Mouse (Mus musculus): ENCODE measurements at regions not wholly inside any gene's neighbourhood (a gene's known extent, or its start where the extent isn't known, plus 50 kb on each side); places are given as distances from the start of the nearest gene placed in this dataset.
A peak's percentile ranks its signal among the peaks of the same experiment; 100 is the strongest.

GRCm38 (mm10) chr6:117237096-117237495 lies 68.8 kb downstream of the Cxcl12 start:
- DNase-seq (ENCODE audit: low spot score in 2 of 2), result no peak

- DNase-seq (ENCODE audit: low spot score in 2 of 2), result no peak
Measured at GRCm38 (mm10) chr6:117241206-117241605, 72.9 kb downstream of the Cxcl12 start.

GRCm38 (mm10) chr6:117245398-117245797 lies 77.1 kb downstream of the Cxcl12 start:
- no peak for DNase-seq (ENCODE audit: low spot score in 2 of 2)

- no peak for DNase-seq (ENCODE audit: low spot score in 2 of 2)
Measured at GRCm38 (mm10) chr6:117245849-117246248, 77.5 kb downstream of the Cxcl12 start.

GRCm38 (mm10) chr6:117249230-117249921 lies 81.0 kb downstream of the Cxcl12 start:
- DNase-seq (ENCODE audit: low spot score in 2 of 2), result no peak

GRCm38 (mm10) chr6:117250051-117250450 lies 81.7 kb downstream of the Cxcl12 start:
- DNase-seq (ENCODE audit: low spot score in 2 of 2), result no peak

- no peak for DNase-seq (ENCODE audit: low spot score in 2 of 2)
Measured at GRCm38 (mm10) chr6:117251383-117251925, 83.1 kb downstream of the Cxcl12 start.

- DNase-seq (ENCODE audit: low spot score in 2 of 2), result no peak
Measured at GRCm38 (mm10) chr6:117252361-117252760, 84.0 kb downstream of the Cxcl12 start.

GRCm38 (mm10) chr6:117253036-117253435 lies 84.7 kb downstream of the Cxcl12 start:
- DNase-seq (ENCODE audit: low spot score in 2 of 2), result no peak

- no peak for DNase-seq (ENCODE audit: low spot score in 2 of 2)
Measured at GRCm38 (mm10) chr6:117253586-117254330, 85.4 kb downstream of the Cxcl12 start.

GRCm38 (mm10) chr6:117254620-117255228 lies 86.4 kb downstream of the Cxcl12 start:
- DNase-seq (ENCODE audit: low spot score in 2 of 2), result peak; percentile 63 to 69

- DNase-seq (ENCODE audit: low spot score in 2 of 2), result no peak
Measured at GRCm38 (mm10) chr6:117255399-117256098, 87.2 kb downstream of the Cxcl12 start.

- DNase-seq (ENCODE audit: low spot score in 2 of 2), result no peak
Measured at GRCm38 (mm10) chr6:117256099-117256471, 87.8 kb downstream of the Cxcl12 start.

- no peak for DNase-seq (ENCODE audit: low spot score in 2 of 2)
Measured at GRCm38 (mm10) chr6:117257591-117257990, 89.3 kb downstream of the Cxcl12 start.

- no peak for DNase-seq (ENCODE audit: low spot score in 2 of 2)
Measured at GRCm38 (mm10) chr6:117267906-117268305, 99.6 kb downstream of the Cxcl12 start.

- DNase-seq (ENCODE audit: low spot score in 2 of 2), result no peak
Measured at GRCm38 (mm10) chr6:117268376-117268775, 100.0 kb downstream of the Cxcl12 start.

- DNase-seq (ENCODE audit: low spot score in 2 of 2), result no peak
Measured at GRCm38 (mm10) chr6:117270261-117270660, 101.9 kb downstream of the Cxcl12 start.

- DNase-seq (ENCODE audit: low spot score in 2 of 2), result no peak
Measured at GRCm38 (mm10) chr6:117271562-117272226, 103.4 kb downstream of the Cxcl12 start.

- no peak for DNase-seq (ENCODE audit: low spot score in 2 of 2)
Measured at GRCm38 (mm10) chr6:117272227-117272955, 104.1 kb downstream of the Cxcl12 start.

GRCm38 (mm10) chr6:117275915-117276314 lies 107.6 kb downstream of the Cxcl12 start:
- DNase-seq (ENCODE audit: low spot score in 2 of 2), result no peak

- no peak for DNase-seq (ENCODE audit: low spot score in 2 of 2)
Measured at GRCm38 (mm10) chr6:117276850-117277249, 108.5 kb downstream of the Cxcl12 start.

All from right cerebral cortex, adult 2 months (tissue).